Comparison of ENCODE assay signal across 20 mouse cellular contexts in the genomic region with DNA sequence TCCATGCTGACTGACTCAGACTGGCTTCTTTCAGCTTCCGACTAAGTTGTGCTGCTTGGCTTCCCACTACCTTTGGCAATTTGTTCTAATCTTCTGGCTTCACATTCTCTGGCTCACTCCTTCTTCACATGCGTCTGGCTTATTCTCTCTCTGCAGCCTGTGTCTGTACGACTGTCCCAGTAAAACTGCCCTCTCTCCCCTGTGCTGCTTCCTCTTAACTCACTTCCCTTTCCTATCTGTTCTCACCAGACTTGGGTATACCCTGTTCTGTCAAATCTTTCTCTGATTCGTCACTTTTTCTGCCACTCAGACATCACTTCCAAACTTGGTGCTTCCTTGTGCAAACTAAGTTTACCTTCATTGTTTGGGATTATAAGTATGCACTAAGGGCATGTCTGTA. TPM values are rescaled to one million over a fixed set of nuclear protein-coding genes. Genes with fewer than 3 reads are reported as not detected.
DNase-seq lines count a peak whose midpoint lies in the region; ATAC-seq lines count a peak whose summit lies in the region.
"Had no signal": no experiment of that assay in that cellular context is flagged by ENCODE, and none has a peak within 500 bp of the region (broad histone marks: within the 10 kb centered on the region; RNA-seq: fewer than 3 reads in every experiment).

No protein-coding gene starts in this region.

- H3K4me3 ChIP-seq in hindbrain, embryonic 10.5 days, result no peak overlapping the region
- H3K4me3 ChIP-seq: forebrain, embryonic 12.5 days; hindbrain, embryonic 12.5 days; limb, embryonic 12.5 days; midbrain, embryonic 13.5 days; neural tube, embryonic 13.5 days had no signal

- H3K27me3 ChIP-seq in hindbrain, embryonic 10.5 days (ENCODE audit: insufficient read depth, poor library complexity, severe bottlenecking), result no peaks in the 10 kb centered on the region
- H3K27me3 ChIP-seq: hindbrain, embryonic 12.5 days; limb, embryonic 12.5 days; midbrain, embryonic 13.5 days; neural tube, embryonic 13.5 days had no signal

- peak; percentile 52 for DNase-seq in lung, postnatal 36 days
- DNase-seq in lung, postnatal 10 days, result no peak
- DNase-seq in MEL-GATA-1-ER (ENCODE audit: extremely low read depth, low read depth), result peak; percentile 85
- DNase-seq in kidney, adult 8-10 months, result no peak
- DNase-seq in hindbrain, embryonic 10.5 days (ENCODE audit: low spot score), result no peak
- DNase-seq: adrenal gland, adult 2 months; cerebellum, adult 9-10 months; kidney, adult 2 months; kidney, postnatal 25 days; layer of hippocampus, adult 9-11 months; lung, adult 18-20 months; right cerebral cortex, postnatal 25 days had no signal

- 89% methylated on average over 4 of the region's 4 CpGs for WGBS in hindbrain, embryonic 10.5 days

- H3K4me1 ChIP-seq in hindbrain, embryonic 10.5 days (replicated peaks), result 0 out of 2 replicates have a peak, but pooled peaks cover 2% of the 10 kb centered on the region
- H3K4me1 ChIP-seq: forebrain, embryonic 12.5 days; hindbrain, embryonic 12.5 days; limb, embryonic 12.5 days; midbrain, embryonic 13.5 days; neural tube, embryonic 13.5 days had no signal

- H3K9me3 ChIP-seq in hindbrain, embryonic 10.5 days, result peaks cover 8% of the 10 kb centered on the region; the same call in 1 of the 2 replicates
- H3K9me3 ChIP-seq: forebrain, embryonic 12.5 days; hindbrain, embryonic 12.5 days; midbrain, embryonic 13.5 days; neural tube, embryonic 13.5 days had no signal

- peak; percentile 96 for ATAC-seq in megakaryocyte, adult 5-6 weeks (ENCODE audit: poor library complexity, severe bottlenecking)
- ATAC-seq in megakaryocyte-erythroid progenitor cell, adult 5-6 weeks (replicated peaks; ENCODE audit: low FRiP score, low TSS enrichment, poor library complexity, severe bottlenecking), result no peak
- ATAC-seq: midbrain, embryonic 13.5 days had no signal

- H3K36me3 ChIP-seq in hindbrain, embryonic 10.5 days, result no peaks in the 10 kb centered on the region
- H3K36me3 ChIP-seq: forebrain, embryonic 12.5 days; hindbrain, embryonic 12.5 days; limb, embryonic 12.5 days; midbrain, embryonic 13.5 days; neural tube, embryonic 13.5 days had no signal

- H3K27ac ChIP-seq in hindbrain, embryonic 10.5 days, result no peak overlapping the region
- H3K27ac ChIP-seq: forebrain, embryonic 12.5 days; hindbrain, embryonic 12.5 days; limb, embryonic 12.5 days; midbrain, embryonic 13.5 days; neural tube, embryonic 13.5 days; stomach, postnatal 0 days had no signal

RNA-seq across cellular contexts. Expression of a gene that starts 15.6 kb away (rescaled TPM):
- total RNA-seq in megakaryocyte, adult 5-6 weeks (2015), result 24.2 and 27.2 TPM in 2 replicates
- total RNA-seq in megakaryocyte, adult 5-6 weeks (2017), result 25.1 and 39.8 TPM in 2 replicates
- total RNA-seq in megakaryocyte-erythroid progenitor cell, adult 5-6 weeks (2014; fragmentation: Nextera tagmentation), result 22.2 and 59.3 TPM in 2 replicates
- total RNA-seq in megakaryocyte-erythroid progenitor cell, adult 5-6 weeks (2017), result 22.8 and 24.0 TPM in 2 replicates
- 63.4 and 68.9 TPM in 2 replicates for polyA plus RNA-seq in hindbrain, embryonic 10.5 days (2016; fragmentation: Nextera tagmentation; extraction: Ambion mirVana)

RNA-seq across cellular contexts. Expression of a gene that starts 16.5 kb away (rescaled TPM):
- 1.6 and 1.7 TPM in 2 replicates for total RNA-seq in megakaryocyte, adult 5-6 weeks (2015)
- total RNA-seq in megakaryocyte, adult 5-6 weeks (2017), result 1.0 and 2.1 TPM in 2 replicates
- not detected in 2 replicates for total RNA-seq in megakaryocyte-erythroid progenitor cell, adult 5-6 weeks (2014; fragmentation: Nextera tagmentation)
- total RNA-seq in megakaryocyte-erythroid progenitor cell, adult 5-6 weeks (2017), result 0.15 TPM in 1 of 2 replicates, not detected in the other
- polyA plus RNA-seq in hindbrain, embryonic 10.5 days (2016; fragmentation: Nextera tagmentation; extraction: Ambion mirVana), result 0.34 and 0.81 TPM in 2 replicates

RNA-seq across cellular contexts. Expression of a gene that starts 24.8 kb away (rescaled TPM):
- total RNA-seq in megakaryocyte, adult 5-6 weeks (2015), result 10.0 and 12.5 TPM in 2 replicates
- 8.5 and 13.7 TPM in 2 replicates for total RNA-seq in megakaryocyte, adult 5-6 weeks (2017)
- 14.4 and 20.2 TPM in 2 replicates for total RNA-seq in megakaryocyte-erythroid progenitor cell, adult 5-6 weeks (2014; fragmentation: Nextera tagmentation)
- 7.7 and 12.6 TPM in 2 replicates for total RNA-seq in megakaryocyte-erythroid progenitor cell, adult 5-6 weeks (2017)
- polyA plus RNA-seq in hindbrain, embryonic 10.5 days (2016; fragmentation: Nextera tagmentation; extraction: Ambion mirVana), result 34.7 and 36.3 TPM in 2 replicates

RNA-seq across cellular contexts. Expression of a gene that starts 25.3 kb away (rescaled TPM):
- total RNA-seq in megakaryocyte, adult 5-6 weeks (2015), result 421 and 452 TPM in 2 replicates
- 297 and 326 TPM in 2 replicates for total RNA-seq in megakaryocyte, adult 5-6 weeks (2017)
- total RNA-seq in megakaryocyte-erythroid progenitor cell, adult 5-6 weeks (2014; fragmentation: Nextera tagmentation), result 398 and 455 TPM in 2 replicates
- total RNA-seq in megakaryocyte-erythroid progenitor cell, adult 5-6 weeks (2017), result 365 and 374 TPM in 2 replicates
- 646 and 662 TPM in 2 replicates for polyA plus RNA-seq in hindbrain, embryonic 10.5 days (2016; fragmentation: Nextera tagmentation; extraction: Ambion mirVana)

RNA-seq across cellular contexts. Expression of a gene that starts 25.5 kb away (rescaled TPM):
- total RNA-seq in megakaryocyte, adult 5-6 weeks (2015), result 24.0 and 24.8 TPM in 2 replicates
- total RNA-seq in megakaryocyte, adult 5-6 weeks (2017), result 26.2 and 29.7 TPM in 2 replicates
- 20.2 and 31.1 TPM in 2 replicates for total RNA-seq in megakaryocyte-erythroid progenitor cell, adult 5-6 weeks (2014; fragmentation: Nextera tagmentation)
- total RNA-seq in megakaryocyte-erythroid progenitor cell, adult 5-6 weeks (2017), result 22.6 and 24.8 TPM in 2 replicates
- 60.0 and 65.9 TPM in 2 replicates for polyA plus RNA-seq in hindbrain, embryonic 10.5 days (2016; fragmentation: Nextera tagmentation; extraction: Ambion mirVana)

Comparison
In these comparisons a context has a peak if more than half of its experiments do, and no peak if none do; other contexts are left out.
1. DNase-seq: peak in lung, postnatal 36 days (single experiment) and MEL-GATA-1-ER (single experiment); none in lung, postnatal 10 days (single experiment), kidney, adult 8-10 months (0 of 2) and hindbrain, embryonic 10.5 days (single experiment).